Mouse (Mus musculus) heart, postnatal 4 days (tissue): ENCODE measurements around the gene Cox20. TPM values are rescaled to one million over a fixed set of nuclear protein-coding genes. Genes with fewer than 3 reads are reported as not detected.
"Not testable (repeated sequence)": the region's sequence is repeated elsewhere in the genome, so short reads cannot be mapped to it uniquely, and the experiment has no call there.

Source experiments
- DNase-seq: peaks from one replicate; pipeline ENCODE4 v3.0.0; 2021
- total RNA-seq, 2 experiments: library from RNA; stranded (reverse); gene quantifications; 2 replicates each; pipeline ENCODE4 v1.2.3; 2021

Cox20 gene
- total RNA-seq, 2 experiments from 2014 or later = 146 to 147 TPM

- no peak for DNase-seq
Observed at GRCm38 (mm10) chr1:178320723-178321590, 2.0 kb downstream of the Cox20 start.

- DNase-seq = no peak
Observed at GRCm38 (mm10) chr1:178321730-178322357, 2.9 kb downstream of the Cox20 start.

GRCm38 (mm10) chr1:178323235-178323634 lies 4.3 kb downstream of the Cox20 start:
- no peak for DNase-seq

- no peak for DNase-seq
Observed at GRCm38 (mm10) chr1:178324568-178324967, 5.6 kb downstream of the Cox20 start.

- DNase-seq = no peak
Observed at GRCm38 (mm10) chr1:178326357-178326756, 7.4 kb downstream of the Cox20 start.

GRCm38 (mm10) chr1:178326950-178327349 lies 8.0 kb downstream of the Cox20 start:
- DNase-seq = no peak

- DNase-seq = no peak
Observed at GRCm38 (mm10) chr1:178329017-178329416, 10.1 kb downstream of the Cox20 start.

- DNase-seq = no peak
Observed at GRCm38 (mm10) chr1:178329946-178330345, 11.0 kb downstream of the Cox20 start.

- no peak for DNase-seq
Observed at GRCm38 (mm10) chr1:178335860-178336261, 16.9 kb downstream of the Cox20 start.

GRCm38 (mm10) chr1:178336289-178336775 lies 17.4 kb downstream of the Cox20 start:
- DNase-seq = peak; percentile 97

- DNase-seq = peak; percentile 61
Observed at GRCm38 (mm10) chr1:178336777-178337481, 18.0 kb downstream of the Cox20 start.

GRCm38 (mm10) chr1:178337551-178338317 lies 18.8 kb downstream of the Cox20 start, which contains the start of gene Hnrnpu:
Gene Hnrnpu, minus strand, starts transcription at chr1:178337797.
- peak; percentile 97 for DNase-seq

GRCm38 (mm10) chr1:178338318-178338641 lies 19.4 kb downstream of the Cox20 start:
- peak; percentile 36 for DNase-seq

GRCm38 (mm10) chr1:178340213-178340612 lies 21.3 kb downstream of the Cox20 start:
- DNase-seq = no peak

GRCm38 (mm10) chr1:178341435-178341834 lies 22.5 kb downstream of the Cox20 start:
- no peak for DNase-seq

- DNase-seq = no peak
Observed at GRCm38 (mm10) chr1:178342063-178342462, 23.1 kb downstream of the Cox20 start.

- no peak for DNase-seq
Observed at GRCm38 (mm10) chr1:178342612-178343011, 23.7 kb downstream of the Cox20 start.

GRCm38 (mm10) chr1:178344071-178344805 lies 25.3 kb downstream of the Cox20 start:
- not testable (repeated sequence) for DNase-seq

GRCm38 (mm10) chr1:178350792-178351191 lies 31.9 kb downstream of the Cox20 start:
- no peak for DNase-seq

- no peak for DNase-seq
Observed at GRCm38 (mm10) chr1:178351643-178352042, 32.7 kb downstream of the Cox20 start.

GRCm38 (mm10) chr1:178354576-178354975 lies 35.6 kb downstream of the Cox20 start:
- DNase-seq = no peak
